Mouse (Mus musculus): Measurements from ENCODE around the gene Gm595. TPM values are rescaled to one million over a fixed set of nuclear protein-coding genes. Genes with fewer than 3 reads are reported as not detected.

The Gm595 gene
- not detected in 2 replicates for polyA plus RNA-seq (2014; fragmentation: Nextera tagmentation; extraction: Ambion mirVana)

GRCm38 (mm10) chrX:48877613-48878012 is at the start of gene Gm595:
Gm595 (minus strand) TSS chrX:48877713.
- H3K4me1 ChIP-seq (ENCODE audit: control insufficient read depth, insufficient read depth, low read length) = no peaks in the 10 kb centered on the region
- no peak within 1 kb of the TSS for H3K27ac ChIP-seq (replicated peaks; ENCODE audit: low read depth, low read length)
- 89% methylated on average over 13 of the region's 13 CpGs for WGBS
- H3K36me3 ChIP-seq (ENCODE audit: control insufficient read depth, insufficient read depth, low read length) = no peaks in the 10 kb centered on the region
- no peak for ATAC-seq (ENCODE audit: insufficient number of reproducible peaks, low FRiP score, low TSS enrichment, low read depth)
- H3K4me2 ChIP-seq (ENCODE audit: low read depth, severe bottlenecking) = no peak within 1 kb of the TSS
- DNase-seq (ENCODE audit: low spot score) = no peak
- no peaks in the 10 kb centered on the region for H3K27me3 ChIP-seq (ENCODE audit: control insufficient read depth, insufficient read depth, low read length)
- H3K9me3 ChIP-seq (ENCODE audit: control insufficient read depth, low read length) = no peaks in the 10 kb centered on the region
- no peak within 1 kb of the TSS for H3K9ac ChIP-seq (ENCODE audit: low read length)
- no peak within 1 kb of the TSS for H3K4me3 ChIP-seq (ENCODE audit: low read depth, low read length)

- DNase-seq (ENCODE audit: low spot score) = no peak
- 90% methylated on average over 4 of the region's 4 CpGs for WGBS
- Histone ChIP-seq H3K4me3 (ENCODE audit: low read depth, low read length) (no peak overlapping the region), H3K36me3 (ENCODE audit: control insufficient read depth, insufficient read depth, low read length) (no peaks in the 10 kb centered on the region), H3K27ac (replicated peaks; ENCODE audit: low read depth, low read length) (no peak overlapping the region), H3K9ac (ENCODE audit: low read length) (no peak overlapping the region), H3K4me1 (ENCODE audit: control insufficient read depth, insufficient read depth, low read length) (no peaks in the 10 kb centered on the region), H3K9me3 (ENCODE audit: control insufficient read depth, low read length) (no peaks in the 10 kb centered on the region), H3K4me2 (ENCODE audit: low read depth, severe bottlenecking) (no peak overlapping the region), H3K27me3 (ENCODE audit: control insufficient read depth, insufficient read depth, low read length) (no peaks in the 10 kb centered on the region)
- ATAC-seq (ENCODE audit: insufficient number of reproducible peaks, low FRiP score, low TSS enrichment, low read depth) = no peak
Observed at GRCm38 (mm10) chrX:48908421-48908820, 30.9 kb upstream of the Gm595 start.

GRCm38 (mm10) chrX:48903744-48904143 is 26.2 kb upstream of the Gm595 start:
- no peak for DNase-seq (ENCODE audit: low spot score)
- Histone ChIP-seq H3K27me3 (ENCODE audit: control insufficient read depth, insufficient read depth, low read length) (no peaks in the 10 kb centered on the region), H3K9ac (ENCODE audit: low read length) (no peak overlapping the region), H3K36me3 (ENCODE audit: control insufficient read depth, insufficient read depth, low read length) (no peaks in the 10 kb centered on the region), H3K4me1 (ENCODE audit: control insufficient read depth, insufficient read depth, low read length) (no peaks in the 10 kb centered on the region), H3K9me3 (ENCODE audit: control insufficient read depth, low read length) (no peaks in the 10 kb centered on the region), H3K27ac (replicated peaks; ENCODE audit: low read depth, low read length) (no peak overlapping the region), H3K4me2 (ENCODE audit: low read depth, severe bottlenecking) (no peak overlapping the region), H3K4me3 (ENCODE audit: low read depth, low read length) (no peak overlapping the region)
- ATAC-seq (ENCODE audit: insufficient number of reproducible peaks, low FRiP score, low TSS enrichment, low read depth) = no peak
- WGBS = 89% methylated on average over 3 of the region's 3 CpGs

- no peak overlapping the region for H3K4me2 ChIP-seq (ENCODE audit: low read depth, severe bottlenecking)
- ATAC-seq (ENCODE audit: insufficient number of reproducible peaks, low FRiP score, low TSS enrichment, low read depth) = no peak
- H3K4me1 ChIP-seq (ENCODE audit: control insufficient read depth, insufficient read depth, low read length) = no peaks in the 10 kb centered on the region
- H3K9me3 ChIP-seq (ENCODE audit: control insufficient read depth, low read length) = no peaks in the 10 kb centered on the region
- peak; percentile 28 for DNase-seq (ENCODE audit: low spot score)
- no peak overlapping the region for H3K9ac ChIP-seq (ENCODE audit: low read length)
- no peaks in the 10 kb centered on the region for H3K27me3 ChIP-seq (ENCODE audit: control insufficient read depth, insufficient read depth, low read length)
- H3K4me3 ChIP-seq (ENCODE audit: low read depth, low read length) = no peak overlapping the region
- H3K27ac ChIP-seq (replicated peaks; ENCODE audit: low read depth, low read length) = no peak overlapping the region
- 59% methylated on average over 5 of the region's 5 CpGs for WGBS
- H3K36me3 ChIP-seq (ENCODE audit: control insufficient read depth, insufficient read depth, low read length) = no peaks in the 10 kb centered on the region
Observed at GRCm38 (mm10) chrX:48899555-48899954, 22.0 kb upstream of the Gm595 start.

GRCm38 (mm10) chrX:48896803-48897202 is 19.3 kb upstream of the Gm595 start:
- Histone ChIP-seq H3K4me3 (ENCODE audit: low read depth, low read length) (no peak overlapping the region), H3K9ac (ENCODE audit: low read length) (no peak overlapping the region), H3K27me3 (ENCODE audit: control insufficient read depth, insufficient read depth, low read length) (no peaks in the 10 kb centered on the region), H3K36me3 (ENCODE audit: control insufficient read depth, insufficient read depth, low read length) (no peaks in the 10 kb centered on the region), H3K27ac (replicated peaks; ENCODE audit: low read depth, low read length) (no peak overlapping the region), H3K4me2 (ENCODE audit: low read depth, severe bottlenecking) (no peak overlapping the region), H3K4me1 (ENCODE audit: control insufficient read depth, insufficient read depth, low read length) (no peaks in the 10 kb centered on the region), H3K9me3 (ENCODE audit: control insufficient read depth, low read length) (no peaks in the 10 kb centered on the region)
- no peak for DNase-seq (ENCODE audit: low spot score)
- ATAC-seq (ENCODE audit: insufficient number of reproducible peaks, low FRiP score, low TSS enrichment, low read depth) = no peak
- WGBS = 53% methylated on average over 6 of the region's 6 CpGs

GRCm38 (mm10) chrX:48893946-48894345 is 16.4 kb upstream of the Gm595 start:
- Histone ChIP-seq H3K4me3 (ENCODE audit: low read depth, low read length) (no peak overlapping the region), H3K4me1 (ENCODE audit: control insufficient read depth, insufficient read depth, low read length) (no peaks in the 10 kb centered on the region), H3K9me3 (ENCODE audit: control insufficient read depth, low read length) (no peaks in the 10 kb centered on the region), H3K9ac (ENCODE audit: low read length) (no peak overlapping the region), H3K27ac (replicated peaks; ENCODE audit: low read depth, low read length) (no peak overlapping the region), H3K27me3 (ENCODE audit: control insufficient read depth, insufficient read depth, low read length) (no peaks in the 10 kb centered on the region), H3K36me3 (ENCODE audit: control insufficient read depth, insufficient read depth, low read length) (no peaks in the 10 kb centered on the region), H3K4me2 (ENCODE audit: low read depth, severe bottlenecking) (no peak overlapping the region)
- no peak for DNase-seq (ENCODE audit: low spot score)
- 78% methylated on average over 3 of the region's 3 CpGs for WGBS
- ATAC-seq (ENCODE audit: insufficient number of reproducible peaks, low FRiP score, low TSS enrichment, low read depth) = no peak

- Histone ChIP-seq H3K4me1 (ENCODE audit: control insufficient read depth, insufficient read depth, low read length) (no peaks in the 10 kb centered on the region), H3K4me3 (ENCODE audit: low read depth, low read length) (no peak overlapping the region), H3K4me2 (ENCODE audit: low read depth, severe bottlenecking) (no peak overlapping the region), H3K27ac (replicated peaks; ENCODE audit: low read depth, low read length) (no peak overlapping the region), H3K9me3 (ENCODE audit: control insufficient read depth, low read length) (no peaks in the 10 kb centered on the region), H3K27me3 (ENCODE audit: control insufficient read depth, insufficient read depth, low read length) (no peaks in the 10 kb centered on the region), H3K36me3 (ENCODE audit: control insufficient read depth, insufficient read depth, low read length) (no peaks in the 10 kb centered on the region), H3K9ac (ENCODE audit: low read length) (no peak overlapping the region)
- WGBS = 90% methylated on average over 9 of the region's 9 CpGs
- ATAC-seq (ENCODE audit: insufficient number of reproducible peaks, low FRiP score, low TSS enrichment, low read depth) (no peak), DNase-seq (ENCODE audit: low spot score) (no peak)
Observed at GRCm38 (mm10) chrX:48890259-48890658, 12.7 kb upstream of the Gm595 start.

GRCm38 (mm10) chrX:48884615-48885014 is 7.1 kb upstream of the Gm595 start:
- H3K27ac ChIP-seq (replicated peaks; ENCODE audit: low read depth, low read length) = no peak overlapping the region
- H3K4me1 ChIP-seq (ENCODE audit: control insufficient read depth, insufficient read depth, low read length) = no peaks in the 10 kb centered on the region
- ATAC-seq (ENCODE audit: insufficient number of reproducible peaks, low FRiP score, low TSS enrichment, low read depth) (no peak), DNase-seq (ENCODE audit: low spot score) (no peak)
- no peaks in the 10 kb centered on the region for H3K9me3 ChIP-seq (ENCODE audit: control insufficient read depth, low read length)
- H3K27me3 ChIP-seq (ENCODE audit: control insufficient read depth, insufficient read depth, low read length) = no peaks in the 10 kb centered on the region
- no peaks in the 10 kb centered on the region for H3K36me3 ChIP-seq (ENCODE audit: control insufficient read depth, insufficient read depth, low read length)
- no peak overlapping the region for H3K4me3 ChIP-seq (ENCODE audit: low read depth, low read length)
- H3K4me2 ChIP-seq (ENCODE audit: low read depth, severe bottlenecking) = no peak overlapping the region
- no peak overlapping the region for H3K9ac ChIP-seq (ENCODE audit: low read length)
- WGBS = 81% methylated on average over 5 of the region's 5 CpGs
